Mouse (Mus musculus): ENCODE results near the gene Ano4.

DNA sequence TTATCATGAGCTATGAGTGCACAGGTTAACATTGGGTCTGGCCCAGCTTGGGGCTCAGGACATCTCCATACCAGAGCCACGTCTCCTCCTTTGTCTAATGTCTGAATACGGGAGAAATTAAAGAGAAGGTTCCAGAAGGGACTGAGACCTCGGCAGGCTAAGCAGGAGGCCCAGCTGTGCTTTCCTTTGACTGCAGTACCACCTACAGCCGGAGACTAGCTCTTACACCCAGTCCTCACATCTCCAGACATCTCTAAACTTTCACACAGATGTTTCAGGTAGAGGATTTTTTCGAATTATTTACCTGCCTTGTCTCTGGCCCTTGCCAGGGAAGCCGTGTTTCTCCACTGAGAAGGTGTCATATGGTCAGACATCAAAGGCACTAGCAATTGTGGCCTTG lies 53.9 kb downstream of the Ano4 start:
- TF ChIP-seq CTCF (IDR thresholded peaks at IDR 0.05; ENCODE audit: borderline replicate concordance, extremely low read depth, insufficient read depth, insufficient read length) (peak; percentile 40; the same call in 1 of the 2 replicates), POLR2A (IDR thresholded peaks at IDR 0.05; ENCODE audit: borderline replicate concordance, extremely low read depth, insufficient read depth, insufficient read length, poor library complexity, severe bottlenecking) (no peak)
